Mouse (Mus musculus) neural tube, embryonic 15.5 days (tissue): Measurements from ENCODE around the gene Aatk. TPM values are rescaled to one million over a fixed set of nuclear protein-coding genes. Genes with fewer than 3 reads are reported as not detected.

Experiments
- ATAC-seq: fragments of 200-750 bp; cut with Nextera tagmentation; 2 replicates; pipeline ENCODE4 v1.8.0; 2017; ENCODE audit warnings: mild to moderate bottlenecking, moderate TSS enrichment, moderate library complexity; ENCODE audit not compliant: low FRiP score
- H3K27ac ChIP-seq: fragments of 300-500 bp; sonication (generic); replicated peaks from 2 replicates; pipeline ENCODE4 v1.5.1; 2015; ENCODE audit warnings: mild to moderate bottlenecking, inconsistent platforms
- H3K27me3 ChIP-seq: fragments of 300-500 bp; sonication (generic); replicated peaks from 2 replicates; pipeline ENCODE4 v1.6.1; 2015; ENCODE audit warnings: inconsistent platforms
- H3K36me3 ChIP-seq: fragments of 300-500 bp; sonication (generic); 2 replicates; pipeline ENCODE4 v1.6.1; 2015; ENCODE audit warnings: inconsistent platforms
- H3K4me1 ChIP-seq: fragments of 300-500 bp; sonication (generic); 2 replicates; pipeline ENCODE4 v1.6.1; 2015; ENCODE audit warnings: inconsistent platforms
- H3K4me2 ChIP-seq: fragments of 300-500 bp; sonication (generic); 2 replicates; pipeline ENCODE4 v1.6.1; 2015; ENCODE audit warnings: inconsistent platforms, mild to moderate bottlenecking, moderate library complexity
- H3K4me3 ChIP-seq: fragments of 300-500 bp; sonication (generic); replicated peaks from 2 replicates; pipeline ENCODE4 v1.5.1; 2015; ENCODE audit warnings: mild to moderate bottlenecking, inconsistent platforms
- H3K9ac ChIP-seq: fragments of 300-500 bp; sonication (generic); replicated peaks from 2 replicates; pipeline ENCODE4 v1.6.1; 2015; ENCODE audit warnings: mild to moderate bottlenecking, inconsistent platforms
- H3K9me3 ChIP-seq: fragments of 300-500 bp; sonication (generic); replicated peaks from 2 replicates; pipeline ENCODE4 v1.6.1; 2016; ENCODE audit warnings: inconsistent platforms
- WGBS: fragments of 180-500 bp; shearing (Covaris S2); methylation state at CpG from one replicate; pipeline ENCODE4 v1.1.7; 2015; ENCODE audit warnings: mixed read lengths; 5-methylcytosine and 5-hydroxymethylcytosine counted together
- polyA plus RNA-seq: library from polyadenylated mRNA; unstranded; fragments of >200 nt; fragmentation: Nextera tagmentation; extraction: Ambion mirVana; gene quantifications from 2 replicates; pipeline ENCODE4 v1.2.1, GENCODE M21; 2015

Aatk gene
- polyA plus RNA-seq, 1 experiment from 2014 or later: 46.2 TPM

DNA sequence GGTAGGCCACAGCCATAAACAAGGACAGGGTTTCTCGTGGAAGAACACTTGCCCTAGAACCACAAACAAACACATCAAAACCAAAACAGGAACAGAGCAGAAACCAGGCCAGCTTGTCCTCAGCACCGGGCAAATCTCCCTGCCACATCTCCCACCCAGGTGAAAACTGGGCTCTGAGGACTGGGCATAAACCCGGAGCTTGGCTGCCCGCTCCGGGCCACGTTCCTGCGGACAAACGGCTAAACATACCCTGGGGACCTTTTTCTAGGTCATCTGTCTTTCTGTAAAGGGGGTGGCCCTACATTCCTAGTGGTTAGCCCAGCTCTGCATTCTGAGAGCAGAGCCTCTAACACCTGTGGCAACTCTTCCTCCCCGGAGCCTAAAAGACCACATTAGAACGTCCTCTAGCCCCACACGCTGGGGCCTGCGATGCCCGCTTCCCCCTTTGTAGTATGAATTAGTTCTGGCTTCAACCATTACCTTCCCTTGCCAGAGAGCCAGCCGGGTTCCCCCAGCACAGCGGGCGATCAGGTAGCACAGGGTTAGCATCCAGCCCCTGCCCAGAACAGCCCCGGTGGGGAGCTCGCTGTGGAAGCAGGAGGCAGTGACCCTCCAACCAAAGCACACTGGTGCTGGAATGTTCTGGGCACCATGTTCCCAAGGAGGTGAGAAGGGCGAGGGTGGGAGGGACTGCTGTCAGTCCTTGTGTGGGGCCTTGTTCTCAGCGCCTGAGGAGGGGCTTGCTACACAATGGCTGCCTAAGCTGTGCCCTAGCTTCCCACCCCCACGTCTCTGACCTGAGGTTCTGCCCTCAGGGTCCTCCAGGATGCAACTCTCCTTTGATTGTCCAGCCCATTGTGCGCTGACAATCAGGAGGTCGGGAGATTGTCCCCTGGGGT is 27.2 kb downstream of the Aatk start:
- no peak for ATAC-seq
- H3K4me3 ChIP-seq: no peak overlapping the region
- H3K27ac ChIP-seq: no peak overlapping the region
- no peak overlapping the region for H3K9ac ChIP-seq
- peaks cover 20% of the 10 kb centered on the region for H3K36me3 ChIP-seq
- no peaks in the 10 kb centered on the region for H3K9me3 ChIP-seq
- H3K27me3 ChIP-seq: no peaks in the 10 kb centered on the region
- H3K4me1 ChIP-seq: peaks cover 31% of the 10 kb centered on the region
- WGBS: 47% methylated on average over 23 of the region's 23 CpGs
- H3K4me2 ChIP-seq: no peak overlapping the region

DNA sequence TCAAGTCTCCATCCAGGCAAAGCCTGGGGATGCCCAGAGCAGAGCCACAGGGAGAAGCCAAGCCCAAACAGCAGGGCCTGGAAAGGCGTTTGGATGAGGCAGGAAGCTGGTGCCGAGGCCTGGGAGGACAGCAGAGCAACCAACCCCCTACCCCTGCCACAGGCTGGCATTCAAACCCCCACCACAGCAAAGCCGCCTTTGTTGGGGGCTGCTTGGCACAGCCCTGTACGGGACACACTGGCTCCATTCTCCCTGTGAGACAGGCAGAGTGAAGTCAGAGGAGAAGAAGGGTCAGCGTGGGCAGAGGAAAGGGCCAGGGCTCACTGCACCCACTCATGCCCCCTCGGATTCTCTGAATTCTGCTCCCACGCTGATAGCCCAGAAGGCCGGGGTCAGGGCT is 30.0 kb downstream of the Aatk start:
- Histone ChIP-seq H3K27ac (0 out of 2 replicates have a peak overlapping the region, but pooled peaks have one; percentile 23), H3K27me3 (no peaks in the 10 kb centered on the region; the same call in 1 of the 2 replicates), H3K36me3 (peaks cover 39% of the 10 kb centered on the region), H3K9ac (no peak overlapping the region), H3K9me3 (no peaks in the 10 kb centered on the region), H3K4me2 (no peak overlapping the region), H3K4me3 (no peak overlapping the region), H3K4me1 (peaks cover 19% of the 10 kb centered on the region)
- no peak for ATAC-seq
- WGBS: 81% methylated on average over 8 of the region's 8 CpGs

DNA sequence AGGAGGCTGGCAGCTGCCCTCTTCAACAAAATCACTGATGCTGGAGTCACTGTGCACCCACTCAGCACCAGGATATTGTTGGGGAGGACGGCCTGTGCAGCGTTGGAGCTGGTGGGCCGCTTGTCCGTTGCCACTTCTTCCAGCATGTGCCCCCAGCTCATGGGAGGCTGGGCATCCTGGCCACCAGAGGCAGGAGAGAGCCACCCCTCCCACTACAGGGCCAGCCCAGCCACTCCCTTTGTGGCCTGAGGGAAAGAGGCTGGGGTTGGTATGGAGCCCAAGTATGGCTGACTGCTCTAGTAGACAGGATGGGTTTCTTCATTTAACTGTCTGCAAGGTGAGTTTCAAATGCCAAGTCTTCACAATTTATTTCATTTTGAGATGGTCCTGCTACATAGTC is 32.2 kb downstream of the Aatk start:
- H3K36me3 ChIP-seq: peaks cover 58% of the 10 kb centered on the region
- H3K27ac ChIP-seq: no peak overlapping the region
- H3K4me2 ChIP-seq: peak overlapping the region; percentile 2; the same call in 1 of the 2 replicates
- H3K4me3 ChIP-seq: no peak overlapping the region
- peaks cover 18% of the 10 kb centered on the region for H3K4me1 ChIP-seq
- no peak for ATAC-seq
- H3K9me3 ChIP-seq: no peaks in the 10 kb centered on the region
- WGBS: 92% methylated on average over 4 of the region's 4 CpGs
- H3K9ac ChIP-seq: 0 out of 2 replicates have a peak overlapping the region, but pooled peaks have one; percentile 20
- H3K27me3 ChIP-seq: no peaks in the 10 kb centered on the region; the same call in 1 of the 2 replicates

DNA sequence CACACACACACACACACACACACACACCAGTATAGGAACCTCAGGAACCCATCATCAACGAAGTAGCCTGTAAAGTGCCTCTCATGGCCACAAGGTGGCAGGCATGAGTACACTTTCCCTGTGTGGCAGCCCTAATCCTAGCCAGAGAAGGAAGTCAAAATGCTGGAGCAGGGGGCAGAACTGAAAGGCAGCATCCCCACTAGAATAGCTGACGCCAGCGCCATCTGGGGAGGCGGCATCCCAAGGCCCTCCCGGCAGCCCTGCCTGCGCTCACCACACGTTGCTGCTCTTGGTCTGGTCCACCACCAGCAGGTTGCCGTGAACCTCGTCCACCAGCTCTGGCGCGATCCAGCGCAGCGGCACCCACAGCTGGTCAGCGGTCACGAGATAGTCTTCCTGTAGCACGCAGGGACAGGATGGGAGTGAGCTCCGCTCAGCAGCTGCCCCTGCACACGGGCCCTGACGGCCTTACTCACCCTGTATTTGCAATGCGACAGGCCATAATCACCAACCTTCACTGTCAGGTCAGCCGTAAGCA is 33.7 kb downstream of the Aatk start:
- peak; percentile 75 for ATAC-seq
- Histone ChIP-seq H3K9me3 (no peaks in the 10 kb centered on the region), H3K27me3 (no peaks in the 10 kb centered on the region; the same call in 1 of the 2 replicates), H3K27ac (peak overlapping the region; percentile 61), H3K4me2 (peak overlapping the region; percentile 56), H3K4me1 (peaks cover 18% of the 10 kb centered on the region), H3K4me3 (peak overlapping the region; percentile 22), H3K36me3 (peaks cover 66% of the 10 kb centered on the region), H3K9ac (peak overlapping the region; percentile 20; the same call in 1 of the 2 replicates)
- 11% methylated on average over 21 of the region's 21 CpGs for WGBS

GRCm38 (mm10) chr11:120012702-120013101 is 34.3 kb downstream of the Aatk start:
- 0 out of 2 replicates have a peak, but pooled peaks have one; percentile 5 for ATAC-seq
- H3K9me3 ChIP-seq: no peaks in the 10 kb centered on the region
- H3K27ac ChIP-seq: no peak overlapping the region
- H3K9ac ChIP-seq: no peak overlapping the region
- WGBS: 78% methylated on average over 13 of the region's 13 CpGs
- peaks cover 68% of the 10 kb centered on the region for H3K36me3 ChIP-seq
- H3K4me1 ChIP-seq: peaks cover 18% of the 10 kb centered on the region
- H3K4me3 ChIP-seq: no peak overlapping the region
- no peak overlapping the region; the same call in 1 of the 2 replicates for H3K4me2 ChIP-seq
- no peaks in the 10 kb centered on the region; the same call in 1 of the 2 replicates for H3K27me3 ChIP-seq

DNA sequence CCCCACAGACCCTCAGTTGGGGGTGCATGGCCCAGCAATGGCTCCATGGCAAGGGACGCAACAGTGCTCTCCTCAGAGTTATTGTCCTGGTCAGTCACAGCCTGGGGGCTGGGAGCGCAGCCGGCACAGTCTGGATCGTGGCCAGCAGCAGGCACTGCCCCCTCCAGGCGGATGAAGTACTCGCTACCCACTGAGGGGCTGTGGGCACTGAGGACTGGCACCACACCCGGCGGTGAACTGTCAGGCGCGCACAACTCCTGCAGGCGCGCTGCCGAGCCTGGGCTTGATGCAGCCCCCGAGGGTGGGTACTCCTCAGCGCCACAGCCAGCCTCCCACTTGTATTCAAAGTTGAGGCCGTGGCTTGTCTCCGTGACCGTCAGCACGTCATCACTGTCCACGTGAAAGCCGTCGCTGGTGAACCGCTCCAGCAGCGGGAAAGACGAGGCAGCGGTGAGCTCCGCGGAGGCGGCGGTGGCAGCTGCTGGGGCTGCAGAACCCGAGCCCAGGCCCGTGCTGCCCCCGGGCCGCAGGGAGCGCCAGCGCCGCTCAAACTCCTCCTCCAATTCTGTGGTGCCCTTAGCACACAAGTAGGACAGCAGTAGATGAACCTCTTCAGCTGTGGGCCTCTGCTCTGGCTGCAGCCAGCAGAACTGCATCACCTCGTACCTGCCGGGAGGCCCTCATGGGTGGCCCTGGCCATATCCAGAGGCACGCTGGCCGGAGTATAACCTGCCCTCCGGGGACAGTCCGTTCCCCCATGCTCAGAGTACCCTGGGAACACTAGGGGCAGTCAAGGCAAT is 35.0 kb downstream of the Aatk start:
- no peaks in the 10 kb centered on the region for H3K9me3 ChIP-seq
- peaks cover 18% of the 10 kb centered on the region for H3K4me1 ChIP-seq
- 0 out of 2 replicates have a peak overlapping the region, but pooled peaks have one; percentile 1 for H3K4me3 ChIP-seq
- peaks cover 70% of the 10 kb centered on the region for H3K36me3 ChIP-seq
- no peak overlapping the region; the same call in 1 of the 2 replicates for H3K9ac ChIP-seq
- H3K4me2 ChIP-seq: peak overlapping the region; percentile 36
- ATAC-seq: 0 out of 2 replicates have a peak, but pooled peaks have one; percentile 2
- no peaks in the 10 kb centered on the region; the same call in 1 of the 2 replicates for H3K27me3 ChIP-seq
- no peak overlapping the region for H3K27ac ChIP-seq
- WGBS: 36% methylated on average over 43 of the region's 43 CpGs

DNA sequence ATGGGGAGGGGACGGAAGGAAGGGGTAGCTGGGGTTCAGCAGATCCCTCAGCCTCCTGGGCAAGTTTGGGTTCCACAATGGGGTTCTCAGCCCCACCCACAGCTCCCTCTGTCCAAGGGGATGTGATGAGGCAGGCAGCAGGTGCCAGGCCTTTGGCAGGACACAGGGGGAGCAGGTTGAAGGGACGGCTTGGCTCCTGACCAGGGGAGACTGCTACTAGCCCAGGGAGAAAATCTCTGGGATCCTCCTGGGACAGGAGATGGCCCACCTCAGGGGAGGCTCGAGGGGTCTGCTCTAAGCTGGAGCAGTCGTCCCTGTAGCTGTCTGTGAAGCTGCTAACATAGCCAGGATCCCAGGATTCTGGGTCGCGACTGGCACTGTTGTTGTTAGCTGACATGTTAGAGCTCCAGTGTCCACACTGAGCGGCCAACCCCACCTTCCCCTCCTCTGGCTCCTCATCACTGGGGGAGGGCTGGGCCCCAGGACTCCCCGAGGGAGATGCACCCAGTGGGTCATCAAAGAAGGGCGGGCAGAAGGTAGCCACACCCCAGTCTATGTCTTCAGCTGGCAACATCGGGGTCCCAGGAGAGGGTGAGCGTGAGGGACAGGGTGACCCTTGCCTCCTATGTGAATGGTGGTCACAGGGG is 35.7 kb downstream of the Aatk start:
- H3K36me3 ChIP-seq: peaks cover 74% of the 10 kb centered on the region
- ATAC-seq: no peak
- H3K4me3 ChIP-seq: no peak overlapping the region
- WGBS: 69% methylated on average over 11 of the region's 11 CpGs
- H3K9me3 ChIP-seq: no peaks in the 10 kb centered on the region
- H3K4me2 ChIP-seq: peak overlapping the region; percentile 36
- H3K27ac ChIP-seq: no peak overlapping the region
- no peak overlapping the region; the same call in 1 of the 2 replicates for H3K9ac ChIP-seq
- H3K27me3 ChIP-seq: no peaks in the 10 kb centered on the region; the same call in 1 of the 2 replicates
- H3K4me1 ChIP-seq: peaks cover 18% of the 10 kb centered on the region

DNA sequence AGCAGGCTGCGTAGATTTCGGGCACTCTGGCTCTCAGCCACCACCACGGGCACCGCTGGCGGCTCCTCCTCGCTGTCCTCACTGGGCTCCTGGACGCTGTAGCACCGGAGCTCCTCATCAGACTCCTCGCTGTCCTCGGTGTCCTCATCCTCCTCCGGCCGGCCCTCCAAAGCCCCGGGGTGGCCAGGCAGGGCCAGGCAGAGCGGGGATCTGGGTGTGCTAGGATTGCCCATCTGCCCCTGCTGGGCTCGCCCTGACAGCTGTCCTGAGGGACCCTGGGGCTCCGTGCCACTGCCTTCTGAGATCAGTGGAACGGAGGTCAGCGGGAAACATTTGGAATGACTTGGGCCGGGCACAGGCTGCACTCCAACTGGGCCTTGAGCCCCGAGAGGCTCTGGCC is 37.0 kb downstream of the Aatk start:
- H3K27ac ChIP-seq: no peak overlapping the region
- WGBS: 78% methylated on average over 20 of the region's 20 CpGs
- H3K36me3 ChIP-seq: peaks cover 64% of the 10 kb centered on the region
- H3K4me2 ChIP-seq: no peak overlapping the region
- H3K4me1 ChIP-seq: peaks cover 18% of the 10 kb centered on the region
- no peaks in the 10 kb centered on the region; the same call in 1 of the 2 replicates for H3K27me3 ChIP-seq
- ATAC-seq: no peak
- no peaks in the 10 kb centered on the region for H3K9me3 ChIP-seq
- no peak overlapping the region for H3K4me3 ChIP-seq
- no peak overlapping the region for H3K9ac ChIP-seq

- H3K27ac ChIP-seq: no peak overlapping the region
- H3K4me3 ChIP-seq: no peak overlapping the region
- ATAC-seq: no peak
- WGBS: 91% methylated on average over 8 of the region's 8 CpGs
- H3K36me3 ChIP-seq: peaks cover 63% of the 10 kb centered on the region
- H3K4me2 ChIP-seq: no peak overlapping the region
- H3K27me3 ChIP-seq: no peaks in the 10 kb centered on the region; the same call in 1 of the 2 replicates
- H3K4me1 ChIP-seq: peaks cover 18% of the 10 kb centered on the region
- H3K9me3 ChIP-seq: no peaks in the 10 kb centered on the region
- H3K9ac ChIP-seq: no peak overlapping the region
These were observed 38.0 kb downstream of the Aatk start for GRCm38 (mm10) chr11:120008956-120009355.

DNA sequence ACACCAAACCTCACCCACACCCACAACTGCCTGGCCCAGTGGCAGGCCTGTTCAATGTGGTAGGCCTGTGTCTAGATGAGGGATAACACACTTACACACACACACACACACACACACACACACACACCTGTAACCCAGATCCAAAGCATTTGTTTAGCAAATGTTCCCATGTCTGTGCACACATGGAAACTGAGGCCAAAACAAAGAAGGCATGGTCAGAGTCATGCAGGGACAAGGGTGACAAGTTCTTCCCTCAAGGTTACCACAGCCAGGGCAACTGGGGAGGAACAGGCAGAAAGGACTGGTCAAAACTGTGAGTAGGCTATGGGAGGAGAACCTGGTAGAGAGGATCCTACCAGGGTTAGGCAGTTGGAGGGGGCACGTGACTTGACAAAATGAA is 38.5 kb downstream of the Aatk start:
- no peak for ATAC-seq
- H3K27ac ChIP-seq: no peak overlapping the region
- H3K4me3 ChIP-seq: no peak overlapping the region
- H3K4me1 ChIP-seq: peaks cover 16% of the 10 kb centered on the region
- H3K9me3 ChIP-seq: no peaks in the 10 kb centered on the region
- no peaks in the 10 kb centered on the region; the same call in 1 of the 2 replicates for H3K27me3 ChIP-seq
- H3K4me2 ChIP-seq: no peak overlapping the region
- H3K36me3 ChIP-seq: peaks cover 64% of the 10 kb centered on the region
- 100% methylated on average over 1 of the region's 1 CpGs for WGBS
- no peak overlapping the region for H3K9ac ChIP-seq
